Mouse (Mus musculus) embryonic facial prominence, embryonic 14.5 days (tissue): ENCODE results near the gene Plin3. TPM values are rescaled to one million over a fixed set of nuclear protein-coding genes. Genes with fewer than 3 reads are reported as not detected.

Experiments
- ATAC-seq: fragments of 200-750 bp; cut with Nextera tagmentation; 2 replicates; pipeline ENCODE4 v1.8.0; 2017; ENCODE audit warnings: low read depth, moderate number of reproducible peaks, moderate TSS enrichment
- DNase-seq: peaks from one replicate; pipeline ENCODE4 v3.0.0-alpha.2; 2015; ENCODE audit warnings: low spot score
- H3K27ac ChIP-seq: fragments of 300-500 bp; sonication (generic); replicated peaks from 2 replicates; pipeline ENCODE4 v1.5.1; 2014; ENCODE audit warnings: low read depth, mild to moderate bottlenecking, low read length, moderate library complexity
- H3K27me3 ChIP-seq: fragments of 300-500 bp; sonication (generic); replicated peaks from 2 replicates; pipeline ENCODE4 v1.6.1; 2014; ENCODE audit warnings: low read length; ENCODE audit not compliant: control insufficient read depth, insufficient read depth
- H3K36me3 ChIP-seq: fragments of 300-500 bp; sonication (generic); 2 replicates; pipeline ENCODE4 v1.6.1; 2014; ENCODE audit warnings: low read length, mixed read lengths; ENCODE audit not compliant: control insufficient read depth, insufficient read depth
- H3K4me1 ChIP-seq: fragments of 300-500 bp; sonication (generic); 2 replicates; pipeline ENCODE4 v1.6.1; 2014; ENCODE audit warnings: antibody characterized with exemption, low read length; ENCODE audit not compliant: control insufficient read depth, insufficient read depth
- H3K4me2 ChIP-seq: fragments of 300-500 bp; sonication (generic); 2 replicates; pipeline ENCODE4 v1.6.1; 2014; ENCODE audit warnings: low read depth, mild to moderate bottlenecking, low read length, moderate library complexity, mixed read lengths
- H3K4me3 ChIP-seq: fragments of 300-500 bp; sonication (generic); 2 replicates; pipeline ENCODE4 v1.5.1; 2014; ENCODE audit warnings: low read depth, mild to moderate bottlenecking, low read length
- H3K9ac ChIP-seq: fragments of 300-500 bp; sonication (generic); 2 replicates; pipeline ENCODE4 v1.6.1; 2014; ENCODE audit warnings: low read depth, mild to moderate bottlenecking, low read length, moderate library complexity, mixed read lengths
- H3K9me3 ChIP-seq: fragments of 300-500 bp; sonication (generic); 2 replicates; pipeline ENCODE4 v1.6.1; 2016; ENCODE audit warnings: low read length; ENCODE audit not compliant: control insufficient read depth
- WGBS: fragments of 180-500 bp; shearing (Covaris S2); extraction: QIAGEN DNeasy Blood & Tissue Kit; methylation state at CpG from one replicate; pipeline ENCODE4 v1.1.7; 2014; 5-methylcytosine and 5-hydroxymethylcytosine counted together
- polyA plus RNA-seq: library from polyadenylated mRNA; unstranded; fragments of >200 nt; fragmentation: Nextera tagmentation; extraction: Ambion mirVana; gene quantifications from 2 replicates; pipeline ENCODE4 v1.2.1, GENCODE M21; 2014

The Plin3 gene
- polyA plus RNA-seq, 1 experiment from 2014 or later: 76.9 TPM

- Histone ChIP-seq H3K36me3 (peaks cover 21% of the 10 kb centered on the region), H3K4me1 (peaks cover 4% of the 10 kb centered on the region; the same call in 1 of the 2 replicates), H3K9me3 (no peaks in the 10 kb centered on the region), H3K9ac (no peak overlapping the region), H3K27me3 (no peaks in the 10 kb centered on the region), H3K27ac (peak overlapping the region; percentile 95), H3K4me3 (peak overlapping the region; percentile 65; the same call in 1 of the 2 replicates), H3K4me2 (peak overlapping the region; percentile 89)
- WGBS: 10% methylated on average over 9 of the region's 9 CpGs
- ATAC-seq (no peak), DNase-seq (no peak)
Observed at GRCm38 (mm10) chr17:56255429-56255828, 37.2 kb downstream of the Plin3 start.

GRCm38 (mm10) chr17:56254695-56255094, 38.0 kb downstream of the Plin3 start:
- Histone ChIP-seq H3K9ac (no peak overlapping the region), H3K4me1 (peaks cover 2% of the 10 kb centered on the region; the same call in 1 of the 2 replicates), H3K4me2 (no peak overlapping the region), H3K27ac (no peak overlapping the region), H3K4me3 (no peak overlapping the region), H3K9me3 (no peaks in the 10 kb centered on the region), H3K27me3 (no peaks in the 10 kb centered on the region), H3K36me3 (peaks cover 14% of the 10 kb centered on the region)
- ATAC-seq (no peak), DNase-seq (no peak)
- 76% methylated on average over 4 of the region's 4 CpGs for WGBS

DNA sequence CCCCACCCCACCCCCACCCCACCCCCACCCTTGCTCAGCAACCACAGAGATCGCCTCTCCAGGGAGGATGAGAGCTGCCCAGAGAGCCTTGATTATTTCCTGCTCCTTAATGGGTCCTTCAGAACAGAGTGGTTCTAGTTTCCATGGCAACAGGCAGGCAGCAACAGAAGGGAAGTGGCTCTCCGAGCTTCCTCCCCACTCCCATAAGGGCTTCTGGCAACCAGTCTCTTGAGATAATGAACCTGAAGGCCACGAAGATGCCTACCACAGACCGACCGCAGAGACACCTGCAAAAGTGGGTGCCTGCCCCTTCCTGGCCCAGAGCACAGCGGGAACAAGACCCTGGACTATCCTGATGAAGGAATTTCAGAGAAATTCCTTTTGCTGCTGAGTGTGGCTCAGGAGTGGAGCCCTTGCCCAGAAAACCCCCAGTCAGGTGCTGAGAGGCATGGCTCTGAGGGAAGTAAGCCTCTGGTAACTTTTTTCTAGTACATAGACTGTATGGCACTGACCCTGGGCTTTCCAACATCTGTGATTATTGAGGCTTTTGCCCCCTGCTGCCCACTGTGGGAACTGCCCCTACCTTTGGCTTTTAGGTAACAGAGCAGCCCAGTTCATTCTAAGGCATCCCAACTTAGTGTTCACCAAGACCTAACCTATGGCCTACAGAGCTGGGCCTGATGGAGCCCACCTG, 41.4 kb downstream of the Plin3 start:
- 29% methylated on average over 6 of the region's 6 CpGs for WGBS
- H3K36me3 ChIP-seq: no peaks in the 10 kb centered on the region
- H3K9me3 ChIP-seq: no peaks in the 10 kb centered on the region
- peak; percentile 45 for DNase-seq
- H3K27me3 ChIP-seq: no peaks in the 10 kb centered on the region
- ATAC-seq: no peak
- no peak overlapping the region for H3K4me3 ChIP-seq
- H3K9ac ChIP-seq: no peak overlapping the region
- no peak overlapping the region for H3K27ac ChIP-seq
- H3K4me2 ChIP-seq: no peak overlapping the region
- no peaks in the 10 kb centered on the region for H3K4me1 ChIP-seq

GRCm38 (mm10) chr17:56245608-56246007, 47.1 kb downstream of the Plin3 start:
- no peak overlapping the region for H3K4me3 ChIP-seq
- H3K9ac ChIP-seq: no peak overlapping the region
- no peak for DNase-seq
- WGBS: 55% methylated on average over 7 of the region's 7 CpGs
- no peaks in the 10 kb centered on the region for H3K36me3 ChIP-seq
- H3K4me2 ChIP-seq: no peak overlapping the region
- no peaks in the 10 kb centered on the region for H3K9me3 ChIP-seq
- H3K4me1 ChIP-seq: no peaks in the 10 kb centered on the region
- ATAC-seq: no peak
- no peak overlapping the region for H3K27ac ChIP-seq
- peaks cover 4% of the 10 kb centered on the region; the same call in 1 of the 2 replicates for H3K27me3 ChIP-seq

DNA sequence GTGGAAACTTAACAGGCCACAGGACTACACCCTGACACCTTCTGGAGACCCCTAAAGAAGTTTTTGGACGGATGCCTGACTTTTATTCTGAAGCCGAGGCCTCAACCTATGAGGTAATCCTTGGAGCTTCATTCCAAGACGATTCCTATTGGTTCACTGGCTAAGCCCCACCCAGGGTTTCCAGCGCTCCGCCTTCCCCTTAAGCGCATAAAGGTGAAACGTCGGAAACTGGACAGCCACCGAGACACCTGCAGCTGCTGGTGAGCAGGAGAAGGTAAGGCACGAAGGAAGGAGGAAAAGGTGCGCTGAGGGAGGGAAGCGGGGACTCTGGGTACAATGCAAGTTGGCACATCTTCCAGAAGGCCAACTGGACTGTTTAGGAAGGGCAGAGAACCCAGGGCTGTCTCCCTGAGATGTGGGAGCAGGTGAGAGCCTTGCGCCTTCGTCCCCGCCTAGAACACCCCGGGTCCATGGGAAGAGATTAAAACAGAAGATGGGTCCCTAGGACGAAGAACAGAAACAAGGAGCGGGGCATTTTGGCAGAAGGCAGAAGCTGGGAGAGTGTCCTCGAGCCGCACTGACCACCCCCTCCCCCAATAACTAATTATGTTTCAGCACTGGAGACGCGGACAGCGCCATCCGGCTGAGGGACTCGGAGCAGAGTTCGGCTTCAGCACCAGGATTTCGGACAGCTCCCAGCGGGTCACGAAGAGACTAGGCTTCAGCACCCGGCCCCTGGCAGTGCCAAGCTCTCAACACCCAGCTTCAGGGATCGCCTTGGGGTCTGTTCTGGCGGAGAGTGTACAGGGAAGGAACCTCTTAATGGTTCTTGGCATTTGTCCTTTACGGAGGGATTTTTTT, 50.9 kb downstream of the Plin3 start:
- peak; percentile 74 for ATAC-seq
- Histone ChIP-seq H3K9ac (no peak overlapping the region), H3K36me3 (no peaks in the 10 kb centered on the region), H3K27me3 (peaks cover 5% of the 10 kb centered on the region; the same call in 1 of the 2 replicates), H3K4me3 (peak overlapping the region; percentile 5; the same call in 1 of the 2 replicates), H3K4me2 (no peak overlapping the region), H3K27ac (no peak overlapping the region), H3K4me1 (no peaks in the 10 kb centered on the region), H3K9me3 (no peaks in the 10 kb centered on the region)
- DNase-seq: peak; percentile 94
- WGBS: under 1% methylated on average over 33 of the region's 33 CpGs

- Histone ChIP-seq H3K27me3 (no peaks in the 10 kb centered on the region), H3K36me3 (no peaks in the 10 kb centered on the region), H3K4me1 (no peaks in the 10 kb centered on the region), H3K9me3 (no peaks in the 10 kb centered on the region), H3K4me3 (no peak overlapping the region), H3K4me2 (peak overlapping the region; percentile 12; the same call in 1 of the 2 replicates), H3K27ac (no peak overlapping the region), H3K9ac (no peak overlapping the region)
- peak; percentile 82 for DNase-seq
- 4% methylated on average over 13 of the region's 14 CpGs for WGBS
- ATAC-seq: peak; percentile 86
Observed at GRCm38 (mm10) chr17:56233818-56234469, 58.7 kb downstream of the Plin3 start.

- Histone ChIP-seq H3K4me1 (no peaks in the 10 kb centered on the region), H3K27ac (no peak overlapping the region), H3K4me3 (no peak overlapping the region), H3K4me2 (peak overlapping the region; percentile 12; the same call in 1 of the 2 replicates), H3K36me3 (no peaks in the 10 kb centered on the region), H3K9ac (no peak overlapping the region), H3K9me3 (no peaks in the 10 kb centered on the region), H3K27me3 (no peaks in the 10 kb centered on the region)
- ATAC-seq (no peak), DNase-seq (no peak)
- WGBS: 56% methylated on average over 8 of the region's 8 CpGs
Observed at GRCm38 (mm10) chr17:56233389-56233788, 59.3 kb downstream of the Plin3 start.

- 56% methylated on average over 10 of the region's 10 CpGs for WGBS
- ATAC-seq (no peak), DNase-seq (no peak)
- Histone ChIP-seq H3K27me3 (no peaks in the 10 kb centered on the region), H3K9me3 (no peaks in the 10 kb centered on the region), H3K4me3 (no peak overlapping the region), H3K4me2 (no peak overlapping the region), H3K27ac (no peak overlapping the region), H3K9ac (no peak overlapping the region), H3K36me3 (no peaks in the 10 kb centered on the region), H3K4me1 (no peaks in the 10 kb centered on the region)
Observed at GRCm38 (mm10) chr17:56229943-56230342, 62.7 kb downstream of the Plin3 start.
